Mouse (Mus musculus) lung, embryonic 15.5 days (tissue): Measurements from ENCODE around the gene Abl1. TPM values are rescaled to one million over a fixed set of nuclear protein-coding genes. Genes with fewer than 3 reads are reported as not detected.

ENCODE experiments used
- ATAC-seq: fragments of 200-750 bp; cut with Nextera tagmentation; 2 replicates; pipeline ENCODE4 v1.8.0; 2017; ENCODE audit warnings: moderate number of reproducible peaks, borderline replicate concordance; ENCODE audit not compliant: low FRiP score, low TSS enrichment; ENCODE audit errors: extremely low read depth
- H3K27ac ChIP-seq: fragments of 300-500 bp; sonication (generic); 2 replicates; pipeline ENCODE4 v1.5.1; 2015; ENCODE audit warnings: moderate library complexity, mild to moderate bottlenecking, inconsistent platforms
- H3K27me3 ChIP-seq: fragments of 300-500 bp; sonication (generic); 2 replicates; pipeline ENCODE4 v1.6.1; 2015; ENCODE audit warnings: inconsistent platforms
- H3K36me3 ChIP-seq: fragments of 300-500 bp; sonication (generic); 2 replicates; pipeline ENCODE4 v1.6.1; 2015; ENCODE audit warnings: inconsistent platforms
- H3K4me1 ChIP-seq: fragments of 300-500 bp; sonication (generic); 2 replicates; pipeline ENCODE4 v1.6.1; 2015; ENCODE audit warnings: inconsistent platforms
- H3K4me2 ChIP-seq: fragments of 300-500 bp; sonication (generic); 2 replicates; pipeline ENCODE4 v1.6.1; 2015; ENCODE audit warnings: inconsistent platforms, mild to moderate bottlenecking, moderate library complexity
- H3K4me3 ChIP-seq: fragments of 300-500 bp; sonication (generic); 2 replicates; pipeline ENCODE4 v1.5.1; 2015; ENCODE audit warnings: mild to moderate bottlenecking, inconsistent platforms
- H3K9ac ChIP-seq: fragments of 300-500 bp; sonication (generic); 2 replicates; pipeline ENCODE4 v1.6.1; 2015; ENCODE audit warnings: inconsistent platforms
- H3K9me3 ChIP-seq: fragments of 300-500 bp; sonication (generic); 2 replicates; pipeline ENCODE4 v1.6.1; 2016; ENCODE audit warnings: inconsistent platforms
- WGBS: fragments of 180-500 bp; shearing (Covaris S2); methylation state at CpG from one replicate; pipeline ENCODE4 v1.1.7; 2015; 5-methylcytosine and 5-hydroxymethylcytosine counted together
- polyA plus RNA-seq: library from polyadenylated mRNA; unstranded; fragments of >200 nt; fragmentation: Nextera tagmentation; extraction: Ambion mirVana; gene quantifications from 2 replicates; pipeline ENCODE4 v1.2.1, GENCODE M21; 2015

Abl1 gene
- 37.2 and 38.1 TPM in 2 replicates for polyA plus RNA-seq

DNA sequence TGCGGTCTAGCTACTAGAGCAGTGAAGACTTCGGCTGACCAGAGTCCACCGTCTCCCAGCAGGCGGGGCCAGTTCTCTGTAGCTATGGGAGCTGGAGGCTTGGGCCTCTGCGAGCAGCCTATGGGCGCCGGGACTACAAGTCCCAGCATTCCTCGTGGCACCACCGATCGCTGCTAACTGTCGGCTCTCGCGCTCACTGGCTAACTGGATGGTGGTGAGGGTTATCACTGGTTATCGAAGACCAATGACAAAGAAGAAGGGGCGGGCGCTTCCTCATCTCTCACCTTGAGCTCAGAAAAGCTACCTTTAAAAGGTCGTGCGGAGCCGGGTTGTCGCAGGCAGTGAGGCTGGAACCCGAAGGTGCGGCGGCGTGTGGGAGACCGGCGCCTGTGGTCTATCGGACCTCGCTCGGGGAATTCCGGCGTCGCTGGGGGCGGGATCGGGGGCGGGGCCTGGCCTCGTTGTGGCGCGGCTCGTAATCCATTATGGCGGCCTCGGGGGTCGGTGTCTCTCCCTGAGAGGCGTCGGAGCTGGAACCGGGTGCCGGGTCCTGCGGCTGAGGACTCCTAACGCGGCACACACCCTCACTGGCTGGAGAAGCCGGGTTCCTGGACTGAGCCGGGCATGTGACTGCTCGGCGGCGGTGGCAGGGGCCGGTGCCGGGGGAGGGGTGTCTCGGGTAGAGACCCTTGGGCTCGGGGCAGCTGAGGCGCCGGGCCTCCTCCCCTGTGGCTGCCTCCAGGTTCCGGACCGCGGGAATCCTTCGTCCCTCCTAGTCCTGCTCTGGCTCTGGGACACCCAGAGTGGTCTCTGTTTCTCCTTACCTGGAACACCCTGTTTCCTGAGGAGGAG is at the start of gene Abl1:
Gene Abl1, plus strand, starts transcription at position 303 of the 852 bp plus-strand sequence.
- under 1% methylated on average over 63 of the region's 64 CpGs for WGBS
- no peaks in the 10 kb centered on the region for H3K27me3 ChIP-seq
- ATAC-seq = peak; percentile 99
- peak within 1 kb of the TSS; percentile 96 for H3K27ac ChIP-seq
- peak within 1 kb of the TSS; percentile 90 for H3K9ac ChIP-seq
- no peaks in the 10 kb centered on the region for H3K9me3 ChIP-seq
- H3K4me3 ChIP-seq = peak within 1 kb of the TSS; percentile 98
- H3K4me1 ChIP-seq = peaks cover 22% of the 10 kb centered on the region
- 0 out of 2 replicates have a peak, but pooled peaks cover 5% of the 10 kb centered on the region for H3K36me3 ChIP-seq
- H3K4me2 ChIP-seq = peak within 1 kb of the TSS; percentile 81

- Histone ChIP-seq H3K4me1 (peaks cover 27% of the 10 kb centered on the region), H3K36me3 (no peaks in the 10 kb centered on the region), H3K9me3 (no peaks in the 10 kb centered on the region), H3K4me3 (no peak overlapping the region), H3K4me2 (no peak overlapping the region), H3K27me3 (peaks cover 100% of the 10 kb centered on the region), H3K9ac (no peak overlapping the region), H3K27ac (no peak overlapping the region)
- 3% methylated on average over 33 of the region's 34 CpGs for WGBS
- no peak for ATAC-seq
Observed at GRCm38 (mm10) chr2:31638581-31639465, 49.4 kb upstream of the Abl1 start.

- Histone ChIP-seq H3K4me1 (peaks cover 27% of the 10 kb centered on the region), H3K27ac (no peak overlapping the region), H3K9ac (no peak overlapping the region), H3K36me3 (no peaks in the 10 kb centered on the region), H3K4me2 (no peak overlapping the region), H3K4me3 (no peak overlapping the region), H3K9me3 (no peaks in the 10 kb centered on the region), H3K27me3 (peaks cover 100% of the 10 kb centered on the region)
- ATAC-seq = peak; percentile 38; the same call in 1 of the 2 replicates
- 0% methylated on average over 13 of the region's 13 CpGs for whole genome bisulfite sequencing
Observed at GRCm38 (mm10) chr2:31639466-31639760, 48.8 kb upstream of the Abl1 start.

- Histone ChIP-seq H3K9ac (no peak within 1 kb of the TSS), H3K4me1 (peaks cover 27% of the 10 kb centered on the region), H3K27me3 (peaks cover 100% of the 10 kb centered on the region), H3K36me3 (no peaks in the 10 kb centered on the region), H3K9me3 (no peaks in the 10 kb centered on the region), H3K4me3 (no peak within 1 kb of the TSS), H3K4me2 (no peak within 1 kb of the TSS), H3K27ac (no peak within 1 kb of the TSS)
- ATAC-seq = no peak
- WGBS = under 1% methylated on average over 41 of the region's 41 CpGs
Observed at GRCm38 (mm10) chr2:31639901-31640608, 48.1 kb upstream of the Abl1 start, which contains the start of gene Prdm12. TSS of gene Prdm12 (plus strand) at chr2:31640037.

DNA sequence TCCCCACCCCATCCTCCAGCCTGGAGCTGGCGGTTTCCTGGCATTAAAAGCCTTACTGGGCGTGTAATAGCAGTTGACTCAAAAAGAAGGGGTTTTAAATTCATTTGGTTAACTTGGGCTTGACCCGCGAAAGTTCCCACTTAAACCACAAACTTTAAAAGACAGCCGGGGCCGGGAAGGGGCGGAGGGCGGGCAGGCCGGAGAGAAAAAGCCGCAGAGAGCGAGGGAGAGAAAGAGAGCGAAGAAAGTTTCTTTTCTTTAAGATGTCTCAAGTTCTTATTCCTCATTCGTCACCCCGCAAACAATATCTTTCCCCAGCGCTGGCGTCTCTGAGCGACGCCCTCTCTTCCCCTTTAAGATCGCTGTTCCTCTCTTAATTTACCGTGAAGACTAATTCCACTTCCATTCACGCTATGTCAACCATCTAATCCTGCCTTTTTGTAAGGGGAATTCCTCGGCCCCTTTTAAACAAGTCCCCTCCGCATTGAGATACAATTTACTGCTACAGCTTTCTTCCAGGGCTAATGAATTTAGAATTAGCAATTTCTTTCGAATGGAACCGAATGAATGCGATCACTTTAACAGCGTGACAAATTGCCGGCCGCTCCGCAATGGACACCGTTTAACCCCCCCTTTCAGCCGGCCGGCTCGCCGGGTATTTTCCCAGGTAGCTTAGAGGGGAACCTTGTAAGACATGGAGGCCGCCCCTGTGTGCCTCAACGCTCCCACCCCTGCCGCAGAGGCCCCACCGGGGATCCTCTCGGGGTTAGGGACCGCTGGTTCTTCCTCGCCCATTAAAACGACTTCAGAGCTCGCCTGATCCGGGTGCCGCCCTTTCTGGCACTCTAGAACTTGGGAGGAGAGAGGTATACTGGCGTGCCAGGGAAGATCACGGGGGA is 47.3 kb upstream of the Abl1 start:
- 1% methylated on average over 48 of the region's 48 CpGs for WGBS
- Histone ChIP-seq H3K27ac (no peak overlapping the region), H3K9ac (no peak overlapping the region), H3K4me3 (no peak overlapping the region), H3K9me3 (no peaks in the 10 kb centered on the region), H3K4me1 (peaks cover 20% of the 10 kb centered on the region), H3K27me3 (peaks cover 100% of the 10 kb centered on the region), H3K36me3 (no peaks in the 10 kb centered on the region), H3K4me2 (no peak overlapping the region)
- ATAC-seq = no peak

DNA sequence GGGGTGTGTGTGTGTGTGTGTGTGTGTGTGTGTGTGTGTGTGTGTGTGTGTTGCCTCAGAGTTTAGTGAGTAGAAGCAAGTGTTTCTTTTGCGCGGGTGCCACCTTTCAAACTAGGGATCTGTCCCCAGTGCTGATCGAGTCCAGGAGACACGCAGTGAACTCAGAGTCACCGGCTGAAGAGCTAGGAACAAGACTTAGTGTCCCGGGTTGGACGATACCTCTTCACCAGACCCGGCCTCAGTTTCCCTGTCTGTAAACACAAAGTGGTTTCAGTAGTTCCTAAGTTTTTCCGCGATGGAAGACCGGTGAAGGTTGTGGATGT is 46.7 kb upstream of the Abl1 start:
- no peaks in the 10 kb centered on the region for H3K9me3 ChIP-seq
- H3K27ac ChIP-seq = no peak overlapping the region
- no peak for ATAC-seq
- WGBS = 3% methylated on average over 11 of the region's 11 CpGs
- no peaks in the 10 kb centered on the region for H3K36me3 ChIP-seq
- no peak overlapping the region for H3K9ac ChIP-seq
- H3K4me1 ChIP-seq = peaks cover 18% of the 10 kb centered on the region
- no peak overlapping the region for H3K4me3 ChIP-seq
- H3K27me3 ChIP-seq = peaks cover 100% of the 10 kb centered on the region
- H3K4me2 ChIP-seq = no peak overlapping the region

DNA sequence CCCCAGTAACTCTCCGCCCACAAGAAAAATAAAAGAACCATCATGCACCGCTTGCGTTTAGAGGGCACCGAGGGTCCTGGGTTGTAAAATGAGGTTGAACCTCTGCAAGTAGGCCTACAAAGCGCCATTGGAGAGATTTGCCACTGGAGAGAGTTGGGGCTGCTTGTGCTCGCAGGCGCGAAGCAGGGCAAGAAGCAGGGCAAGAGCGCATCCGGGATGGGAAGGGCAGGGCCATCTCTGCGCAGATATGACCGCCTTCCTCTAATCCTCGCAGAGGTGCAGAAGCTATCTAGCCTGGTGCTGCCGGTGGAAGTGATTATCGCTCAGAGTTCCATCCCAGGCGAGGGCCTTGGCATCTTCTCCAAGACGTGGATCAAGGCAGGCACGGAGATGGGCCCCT is 46.2 kb upstream of the Abl1 start:
- Histone ChIP-seq H3K4me3 (no peak overlapping the region), H3K4me1 (peaks cover 13% of the 10 kb centered on the region), H3K27me3 (peaks cover 100% of the 10 kb centered on the region), H3K9ac (no peak overlapping the region), H3K36me3 (no peaks in the 10 kb centered on the region), H3K27ac (no peak overlapping the region), H3K9me3 (no peaks in the 10 kb centered on the region), H3K4me2 (no peak overlapping the region)
- 4% methylated on average over 18 of the region's 18 CpGs for WGBS
- no peak for ATAC-seq

DNA sequence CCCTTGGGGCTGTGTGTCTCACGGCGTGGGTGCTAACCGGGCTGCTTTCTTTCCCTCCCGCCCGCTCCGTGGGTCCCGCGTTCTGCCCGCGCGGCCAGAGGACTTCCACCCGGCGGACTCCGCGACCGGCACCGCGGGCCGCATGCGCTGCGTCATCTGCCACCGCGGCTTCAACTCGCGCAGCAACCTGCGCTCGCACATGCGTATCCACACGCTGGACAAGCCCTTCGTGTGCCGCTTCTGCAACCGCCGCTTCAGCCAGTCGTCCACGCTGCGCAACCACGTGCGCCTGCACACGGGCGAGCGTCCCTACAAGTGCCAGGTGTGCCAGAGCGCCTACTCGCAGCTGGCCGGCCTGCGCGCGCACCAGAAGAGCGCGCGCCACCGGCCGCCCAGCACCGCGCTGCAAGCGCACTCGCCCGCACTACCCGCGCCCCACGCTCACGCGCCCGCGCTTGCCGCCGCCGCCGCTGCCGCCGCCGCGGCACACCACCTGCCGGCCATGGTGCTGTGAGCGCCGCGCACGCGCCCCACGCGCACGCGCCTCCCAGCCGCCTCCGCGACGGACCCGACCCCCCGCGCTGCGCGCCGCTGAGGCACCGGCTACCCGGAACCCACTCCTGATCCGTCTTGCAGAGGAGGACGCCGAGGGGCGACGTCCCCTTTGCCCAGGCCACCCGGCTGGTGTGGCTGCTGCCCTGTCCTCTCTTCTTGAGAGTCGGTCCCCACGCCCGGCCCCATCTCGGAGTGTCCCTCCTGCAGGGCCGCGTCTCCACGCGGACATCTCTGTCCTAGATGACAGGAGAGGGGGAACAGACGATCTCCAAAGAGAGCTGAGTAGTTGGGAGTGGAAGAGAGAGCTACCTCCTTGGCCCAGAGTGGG is 34.0 kb upstream of the Abl1 start:
- no peak for ATAC-seq
- H3K27me3 ChIP-seq = peaks cover 87% of the 10 kb centered on the region
- no peaks in the 10 kb centered on the region for H3K9me3 ChIP-seq
- H3K9ac ChIP-seq = no peak overlapping the region
- peak overlapping the region; percentile 97 for H3K4me2 ChIP-seq
- no peak overlapping the region for H3K27ac ChIP-seq
- no peaks in the 10 kb centered on the region for H3K36me3 ChIP-seq
- H3K4me1 ChIP-seq = peaks cover 12% of the 10 kb centered on the region
- under 1% methylated on average over 84 of the region's 109 CpGs for WGBS
- H3K4me3 ChIP-seq = peak overlapping the region; percentile 51

- peaks cover 12% of the 10 kb centered on the region for H3K4me1 ChIP-seq
- no peak for ATAC-seq
- H3K27me3 ChIP-seq = peaks cover 81% of the 10 kb centered on the region
- H3K9me3 ChIP-seq = no peaks in the 10 kb centered on the region
- no peak overlapping the region for H3K9ac ChIP-seq
- H3K27ac ChIP-seq = no peak overlapping the region
- no peaks in the 10 kb centered on the region for H3K36me3 ChIP-seq
- peak overlapping the region; percentile 97 for H3K4me2 ChIP-seq
- peak overlapping the region; percentile 51 for H3K4me3 ChIP-seq
- 4% methylated on average over 22 of the region's 22 CpGs for WGBS
Observed at GRCm38 (mm10) chr2:31654854-31655559, 33.2 kb upstream of the Abl1 start.

DNA sequence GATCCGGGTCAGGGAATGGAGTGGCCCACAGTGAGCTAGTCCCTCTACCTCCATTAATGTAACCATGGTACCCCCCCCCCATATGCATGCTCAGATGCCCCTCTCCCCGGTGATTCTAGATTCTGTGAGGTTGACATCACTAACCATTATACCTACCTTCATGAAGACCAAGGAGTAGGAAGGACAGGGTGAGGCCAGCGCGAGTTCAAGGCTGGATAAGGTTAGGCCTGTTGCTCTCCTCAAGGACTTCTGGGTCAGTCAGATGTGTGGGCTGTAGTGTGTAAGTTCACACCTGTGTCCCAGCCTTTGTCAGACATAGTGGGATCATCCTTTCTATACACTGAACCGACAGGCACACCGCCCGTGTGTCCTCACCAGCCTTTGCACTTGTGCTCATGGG is 31.8 kb upstream of the Abl1 start:
- no peak overlapping the region for H3K9ac ChIP-seq
- H3K4me1 ChIP-seq = peaks cover 12% of the 10 kb centered on the region
- H3K9me3 ChIP-seq = no peaks in the 10 kb centered on the region
- no peak for ATAC-seq
- H3K27me3 ChIP-seq = peaks cover 68% of the 10 kb centered on the region
- 81% methylated on average over 7 of the region's 7 CpGs for WGBS
- no peaks in the 10 kb centered on the region for H3K36me3 ChIP-seq
- H3K4me2 ChIP-seq = no peak overlapping the region
- no peak overlapping the region for H3K27ac ChIP-seq
- no peak overlapping the region for H3K4me3 ChIP-seq
